Mouse (Mus musculus): Measurements from ENCODE around the gene Pak1ip1. TPM values are rescaled to one million over a fixed set of nuclear protein-coding genes. Genes with fewer than 3 reads are reported as not detected.
A peak's percentile ranks its signal among the peaks of the same experiment; 100 is the strongest.
"Not testable (repeated sequence)": the region's sequence is repeated elsewhere in the genome, so short reads cannot be mapped to it uniquely, and the experiment has no call there.

Gene Pak1ip1
- total and polyA plus RNA-seq, 2 experiments from 2014 or later: 38.2 to 48.0 TPM

- Histone ChIP-seq H3K4me2 (ENCODE audit: low read depth, low read length) (no peak overlapping the region), H3K4me3 (ENCODE audit: low read depth, low read length) (no peak overlapping the region), H3K36me3 (replicated peaks; ENCODE audit: control insufficient read depth, insufficient read depth, low read length) (no peaks in the 10 kb centered on the region), H3K27me3 (ENCODE audit: control insufficient read depth, insufficient read depth, low read length) (no peaks in the 10 kb centered on the region), H3K4me1 (ENCODE audit: control insufficient read depth, insufficient read depth) (no peaks in the 10 kb centered on the region), H3K9me3 (replicated peaks; ENCODE audit: control insufficient read depth, low read length) (no peaks in the 10 kb centered on the region), H3K27ac (ENCODE audit: low read depth) (no peak overlapping the region), H3K9ac (replicated peaks; ENCODE audit: low read depth, low read length) (no peak overlapping the region)
- TF ChIP-seq CTCF (IDR thresholded peaks at IDR 0.05; ENCODE audit: low read depth): no peak
- no peak for TF ChIP-seq EP300 (IDR thresholded peaks at IDR 0.05; ENCODE audit: low read depth)
- WGBS: 18% methylated on average over 8 of the region's 8 CpGs
- ATAC-seq (ENCODE audit: insufficient read depth, low read depth) (no peak), DNase-seq (ENCODE audit: low spot score) (peak; percentile 24)
Observed at GRCm38 (mm10) chr13:40994487-40995263, 6.1 kb upstream of the Pak1ip1 start.

GRCm38 (mm10) chr13:40998537-40998936 is 2.3 kb upstream of the Pak1ip1 start:
- not testable (repeated sequence) for H3K27me3 ChIP-seq (ENCODE audit: control insufficient read depth, insufficient read depth, low read length); H3K9me3 ChIP-seq (replicated peaks; ENCODE audit: control insufficient read depth, low read length); DNase-seq (ENCODE audit: low spot score); ATAC-seq (ENCODE audit: insufficient read depth, low read depth); H3K4me3 ChIP-seq (ENCODE audit: low read depth, low read length); H3K9ac ChIP-seq (replicated peaks; ENCODE audit: low read depth, low read length); H3K4me2 ChIP-seq (ENCODE audit: low read depth, low read length); H3K36me3 ChIP-seq (replicated peaks; ENCODE audit: control insufficient read depth, insufficient read depth, low read length); H3K27ac ChIP-seq (ENCODE audit: low read depth)
- WGBS: 94% methylated on average over 5 of the region's 5 CpGs
- peaks cover 13% of the 10 kb centered on the region for H3K4me1 ChIP-seq (ENCODE audit: control insufficient read depth, insufficient read depth)

GRCm38 (mm10) chr13:41000140-41000925 is 490 bp upstream of the Pak1ip1 start:
- WGBS: under 1% methylated on average over 25 of the region's 25 CpGs
- no peak for TF ChIP-seq EP300 (IDR thresholded peaks at IDR 0.05; ENCODE audit: low read depth)
- peak; percentile 41 for TF ChIP-seq CTCF (IDR thresholded peaks at IDR 0.05; ENCODE audit: low read depth)
- ATAC-seq (ENCODE audit: insufficient read depth, low read depth) (peak; percentile 54), DNase-seq (ENCODE audit: low spot score) (peak; percentile 39)
- Histone ChIP-seq H3K9ac (replicated peaks; ENCODE audit: low read depth, low read length) (peak overlapping the region; percentile 82), H3K4me1 (ENCODE audit: control insufficient read depth, insufficient read depth) (peaks cover 13% of the 10 kb centered on the region), H3K36me3 (replicated peaks; ENCODE audit: control insufficient read depth, insufficient read depth, low read length) (peaks cover 15% of the 10 kb centered on the region), H3K27ac (ENCODE audit: low read depth) (peak overlapping the region; percentile 99), H3K4me3 (ENCODE audit: low read depth, low read length) (peak overlapping the region; percentile 92), H3K9me3 (replicated peaks; ENCODE audit: control insufficient read depth, low read length) (no peaks in the 10 kb centered on the region), H3K4me2 (ENCODE audit: low read depth, low read length) (peak overlapping the region; percentile 90), H3K27me3 (ENCODE audit: control insufficient read depth, insufficient read depth, low read length) (no peaks in the 10 kb centered on the region)

GRCm38 (mm10) chr13:41002001-41002400 is 1.2 kb downstream of the Pak1ip1 start:
- TF ChIP-seq EP300 (IDR thresholded peaks at IDR 0.05; ENCODE audit: low read depth) (no peak), CTCF (IDR thresholded peaks at IDR 0.05; ENCODE audit: low read depth) (no peak)
- H3K4me3 ChIP-seq (ENCODE audit: low read depth, low read length): peak overlapping the region; percentile 92
- H3K4me1 ChIP-seq (ENCODE audit: control insufficient read depth, insufficient read depth): peaks cover 13% of the 10 kb centered on the region
- H3K9me3 ChIP-seq (replicated peaks; ENCODE audit: control insufficient read depth, low read length): no peaks in the 10 kb centered on the region
- no peak overlapping the region; the same call in 1 of the 2 replicates for H3K9ac ChIP-seq (replicated peaks; ENCODE audit: low read depth, low read length)
- H3K4me2 ChIP-seq (ENCODE audit: low read depth, low read length): peak overlapping the region; percentile 90
- ATAC-seq (ENCODE audit: insufficient read depth, low read depth) (no peak), DNase-seq (ENCODE audit: low spot score) (no peak)
- peaks cover 31% of the 10 kb centered on the region for H3K36me3 ChIP-seq (replicated peaks; ENCODE audit: control insufficient read depth, insufficient read depth, low read length)
- WGBS: 77% methylated on average over 5 of the region's 5 CpGs
- H3K27me3 ChIP-seq (ENCODE audit: control insufficient read depth, insufficient read depth, low read length): no peaks in the 10 kb centered on the region
- H3K27ac ChIP-seq (ENCODE audit: low read depth): no peak overlapping the region

- H3K27me3 ChIP-seq (ENCODE audit: control insufficient read depth, insufficient read depth, low read length): no peaks in the 10 kb centered on the region
- H3K27ac ChIP-seq (ENCODE audit: low read depth): no peak overlapping the region
- H3K9me3 ChIP-seq (replicated peaks; ENCODE audit: control insufficient read depth, low read length): no peaks in the 10 kb centered on the region
- no peak overlapping the region for H3K4me3 ChIP-seq (ENCODE audit: low read depth, low read length)
- H3K9ac ChIP-seq (replicated peaks; ENCODE audit: low read depth, low read length): no peak overlapping the region
- peaks cover 9% of the 10 kb centered on the region for H3K4me1 ChIP-seq (ENCODE audit: control insufficient read depth, insufficient read depth)
- 89% methylated on average over 4 of the region's 4 CpGs for WGBS
- DNase-seq (ENCODE audit: low spot score) (no peak), ATAC-seq (ENCODE audit: insufficient read depth, low read depth) (no peak)
- H3K4me2 ChIP-seq (ENCODE audit: low read depth, low read length): no peak overlapping the region
- H3K36me3 ChIP-seq (replicated peaks; ENCODE audit: control insufficient read depth, insufficient read depth, low read length): peaks cover 74% of the 10 kb centered on the region
- TF ChIP-seq EP300 (IDR thresholded peaks at IDR 0.05; ENCODE audit: low read depth) (no peak), CTCF (IDR thresholded peaks at IDR 0.05; ENCODE audit: low read depth) (no peak)
Observed at GRCm38 (mm10) chr13:41006244-41006643, 5.4 kb downstream of the Pak1ip1 start.
